Mouse (Mus musculus) olfactory bulb, adult 2 months (tissue): ENCODE data around the gene Isg15. TPM values are rescaled to one million over a fixed set of nuclear protein-coding genes. Genes with fewer than 3 reads are reported as not detected.

Experiments used
- H3K27ac ChIP-seq: fragments of 200-500 bp; 2 replicates; pipeline ENCODE4 v1.5.1; 2012; ENCODE audit warnings: low read depth, low read length; ENCODE audit not compliant: insufficient read depth
- H3K4me1 ChIP-seq: fragments of 200-500 bp; 2 replicates; pipeline ENCODE4 v1.6.1; 2012; ENCODE audit warnings: low read length; ENCODE audit not compliant: control insufficient read depth, insufficient read depth
- H3K4me3 ChIP-seq: fragments of 200-500 bp; 2 replicates; pipeline ENCODE4 v1.5.1; 2012; ENCODE audit warnings: mild to moderate bottlenecking, low read depth, low read length, moderate library complexity; ENCODE audit not compliant: insufficient read depth
- CTCF ChIP-seq: fragments of 200-500 bp; IDR thresholded peaks from 2 replicates; pipeline ENCODE4 v1.5.1; 2012; ENCODE audit warnings: low read depth, mild to moderate bottlenecking, low read length, moderate library complexity; ENCODE audit not compliant: insufficient read depth
- POLR2A ChIP-seq: fragments of 200-500 bp; IDR thresholded peaks from 2 replicates; pipeline ENCODE4 v1.6.1; 2012; ENCODE audit warnings: mild to moderate bottlenecking, low read depth, low read length, moderate library complexity; ENCODE audit not compliant: insufficient read depth
- WGBS: fragments of 180-500 bp; shearing (Covaris S2); methylation state at CpG from one replicate; pipeline ENCODE4 v1.1.7; 2018; 5-methylcytosine and 5-hydroxymethylcytosine counted together
- polyA plus RNA-seq: library from polyadenylated mRNA; stranded (reverse); fragments of >200 nt; gene quantifications from 2 replicates; pipeline ENCODE4 v1.2.4, GENCODE M21; 2012; ENCODE audit warnings: low replicate concordance; ENCODE audit not compliant: missing spikeins, insufficient read depth, insufficient read length

Isg15 gene
- polyA plus RNA-seq, 1 experiment, result not detected

DNA sequence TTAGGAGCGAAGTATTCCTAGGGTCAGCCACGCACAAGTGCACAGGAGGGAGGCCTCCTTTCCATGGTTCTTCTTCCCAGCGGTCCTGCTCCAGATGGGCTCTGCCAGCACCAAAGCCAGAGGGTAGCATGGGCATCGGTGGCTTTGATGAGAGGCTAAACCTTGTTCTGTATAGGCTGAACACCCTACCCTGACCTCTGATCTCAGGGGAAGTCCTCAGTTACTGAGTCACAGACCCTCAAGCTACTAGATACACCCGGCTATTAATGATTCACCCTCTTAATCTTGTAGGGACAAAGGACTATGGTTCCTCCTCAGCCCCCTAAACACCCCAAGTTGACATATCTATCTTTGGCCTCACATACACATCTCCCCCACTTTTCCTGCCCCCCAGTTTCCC lies 6.7 kb downstream of the Isg15 start:
- H3K4me1 ChIP-seq, result peaks cover 30% of the 10 kb centered on the region
- 79% methylated on average over 5 of the region's 5 CpGs for WGBS
- TF ChIP-seq POLR2A (no peak), CTCF (no peak)
- H3K4me3 ChIP-seq, result no peak overlapping the region
- no peak overlapping the region for H3K27ac ChIP-seq

DNA sequence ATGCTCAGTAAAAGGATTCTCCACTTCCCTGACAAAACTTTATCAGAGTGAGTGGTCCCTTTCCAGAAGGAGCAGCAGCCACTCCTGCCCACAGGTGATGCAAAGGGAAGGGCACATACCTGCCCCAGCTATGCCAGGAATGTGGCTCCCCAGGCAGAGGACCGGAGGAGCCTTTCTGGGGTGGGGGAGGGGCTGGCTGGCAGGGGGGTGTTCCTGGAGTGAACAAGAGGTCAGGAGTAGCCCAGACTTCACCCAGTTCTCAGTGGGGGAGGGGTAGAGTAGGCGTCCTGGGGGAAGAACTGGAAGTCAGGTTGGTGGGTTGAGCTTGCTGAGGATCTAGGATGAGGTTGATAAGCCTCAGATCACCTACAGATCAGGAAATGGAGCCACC lies 7.4 kb downstream of the Isg15 start:
- Histone ChIP-seq H3K27ac (no peak overlapping the region), H3K4me3 (no peak overlapping the region), H3K4me1 (peaks cover 36% of the 10 kb centered on the region)
- 56% methylated on average over 2 of the region's 2 CpGs for WGBS
- TF ChIP-seq CTCF (no peak), POLR2A (no peak)

DNA sequence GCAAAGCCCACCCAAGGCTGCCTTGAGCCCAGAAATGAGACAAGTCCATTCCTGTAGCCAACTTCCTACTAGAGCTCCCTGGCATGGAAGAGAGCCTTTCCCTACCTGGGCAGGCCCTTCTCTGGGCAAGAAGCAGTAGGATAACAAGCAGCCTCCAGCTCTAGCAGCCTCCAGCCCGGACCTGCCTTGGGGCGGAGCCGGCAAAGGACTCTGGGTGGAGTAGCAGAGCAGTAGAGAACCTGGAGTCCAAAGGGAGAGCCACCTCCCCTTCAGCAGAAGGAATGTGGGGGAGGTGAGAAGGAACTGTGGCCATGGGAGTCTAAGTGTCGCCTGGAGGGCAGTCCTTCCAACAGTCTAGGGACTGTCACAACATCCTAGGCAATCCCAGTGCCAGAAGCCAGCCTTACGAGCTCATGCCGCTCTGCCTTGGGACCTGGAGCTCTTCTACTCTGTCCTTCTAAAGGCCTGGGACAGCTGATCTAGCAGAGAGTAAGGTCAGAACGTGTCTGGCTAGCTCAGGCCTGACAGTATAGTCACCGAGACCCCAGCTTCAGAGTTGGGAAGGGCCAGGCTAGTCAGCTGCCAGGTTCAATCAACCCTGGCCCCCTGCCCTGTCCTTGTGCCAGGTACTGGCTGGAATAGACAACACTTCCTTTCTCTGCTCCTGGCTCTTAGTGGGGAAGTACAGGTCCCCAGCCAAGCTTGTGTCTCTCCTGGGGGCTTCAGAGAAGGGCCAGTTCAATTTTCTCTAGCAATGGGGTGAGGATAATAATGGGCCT lies 8.0 kb downstream of the Isg15 start:
- Histone ChIP-seq H3K27ac (no peak overlapping the region), H3K4me1 (peaks cover 36% of the 10 kb centered on the region), H3K4me3 (no peak overlapping the region)
- 59% methylated on average over 8 of the region's 8 CpGs for WGBS
- no peak for TF ChIP-seq POLR2A
- TF ChIP-seq CTCF, result no peak

DNA sequence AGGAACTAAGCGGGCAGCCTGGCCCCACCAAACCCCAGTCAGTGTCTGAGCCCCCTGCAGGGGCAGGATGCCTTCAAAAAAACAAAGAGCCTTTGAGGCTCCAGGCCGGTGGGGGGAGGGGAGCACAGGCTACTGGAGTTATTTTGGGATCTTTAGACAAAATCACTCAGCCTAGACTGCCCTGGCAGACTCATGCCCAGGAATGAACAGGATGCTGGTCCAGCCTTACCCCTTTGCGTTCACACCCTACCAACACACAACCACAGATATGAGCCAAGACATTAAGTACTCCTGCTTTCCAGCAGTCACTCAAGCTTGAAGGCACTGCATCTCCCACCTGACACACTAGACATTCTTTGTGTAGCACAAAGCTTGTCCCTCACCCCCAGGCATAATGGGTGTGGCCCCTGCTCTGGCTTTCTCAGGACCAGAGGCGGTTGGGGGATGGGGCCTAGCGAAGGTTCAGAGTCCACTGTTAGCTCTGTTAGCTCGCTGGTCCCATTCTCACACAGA lies 11.8 kb downstream of the Isg15 start:
- 51% methylated on average over 6 of the region's 6 CpGs for WGBS
- H3K4me1 ChIP-seq, result peaks cover 43% of the 10 kb centered on the region
- TF ChIP-seq POLR2A, result no peak
- TF ChIP-seq CTCF, result no peak
- H3K4me3 ChIP-seq, result no peak overlapping the region
- peak overlapping the region; percentile 50 for H3K27ac ChIP-seq

- H3K4me3 ChIP-seq, result no peak overlapping the region
- 70% methylated on average over 5 of the region's 5 CpGs for WGBS
- H3K4me1 ChIP-seq, result peaks cover 43% of the 10 kb centered on the region
- peak overlapping the region; percentile 4; the same call in 1 of the 2 replicates for H3K27ac ChIP-seq
- no peak for TF ChIP-seq CTCF
These were observed 12.3 kb downstream of the Isg15 start for GRCm38 (mm10) chr4:156188162-156188810.

GRCm38 (mm10) chr4:156185950-156186850 lies 14.4 kb downstream of the Isg15 start:
- WGBS, result 4% methylated on average over 31 of the region's 31 CpGs
- Histone ChIP-seq H3K27ac (peak overlapping the region; percentile 78), H3K4me1 (peaks cover 39% of the 10 kb centered on the region), H3K4me3 (peak overlapping the region; percentile 52)
- TF ChIP-seq POLR2A (peak; percentile 59; the same call in 1 of the 2 replicates), CTCF (no peak)

GRCm38 (mm10) chr4:156185456-156185949 lies 15.1 kb downstream of the Isg15 start:
- WGBS, result 17% methylated on average over 13 of the region's 13 CpGs
- Histone ChIP-seq H3K4me3 (peak overlapping the region; percentile 52), H3K27ac (peak overlapping the region; percentile 78), H3K4me1 (peaks cover 40% of the 10 kb centered on the region)
- TF ChIP-seq CTCF (no peak), POLR2A (no peak)

- peak overlapping the region; percentile 52 for H3K4me3 ChIP-seq
- 62% methylated on average over 7 of the region's 7 CpGs for WGBS
- peak overlapping the region; percentile 78; the same call in 1 of the 2 replicates for H3K27ac ChIP-seq
- H3K4me1 ChIP-seq, result peaks cover 39% of the 10 kb centered on the region
- TF ChIP-seq POLR2A, result no peak
- TF ChIP-seq CTCF, result no peak
These were observed 16.2 kb downstream of the Isg15 start for GRCm38 (mm10) chr4:156184291-156184954.
